Mouse (Mus musculus) testis, postnatal 10 days (tissue): ENCODE data around the gene Olfr348.

Source experiments
- DNase-seq: peaks from one replicate; pipeline ENCODE4 v3.0.0; 2021; ENCODE audit warnings: low spot score

The Olfr348 gene

DNA sequence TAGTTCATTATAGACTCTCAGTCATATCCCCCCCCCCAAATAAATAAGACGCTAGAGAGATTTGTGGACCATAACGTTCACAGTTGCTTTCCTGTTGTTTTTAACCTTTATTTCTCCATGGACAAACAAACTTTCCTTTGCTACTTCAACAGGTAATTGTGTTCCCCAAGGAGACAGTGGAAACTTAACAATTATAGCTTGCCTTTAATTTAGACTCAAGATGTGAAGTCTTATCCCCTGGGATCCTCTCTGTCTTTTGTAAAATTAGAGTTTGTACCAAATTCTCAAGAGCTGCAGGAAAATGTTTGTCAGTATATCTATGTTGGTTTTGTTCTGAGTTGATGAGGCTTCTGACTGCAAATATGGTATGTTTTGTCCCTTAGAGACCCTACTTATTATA is at the start of gene Olfr348:
Gene Olfr348, plus strand, starts transcription at position 301 of the 400 bp plus-strand sequence.
- no peak for DNase-seq

DNA sequence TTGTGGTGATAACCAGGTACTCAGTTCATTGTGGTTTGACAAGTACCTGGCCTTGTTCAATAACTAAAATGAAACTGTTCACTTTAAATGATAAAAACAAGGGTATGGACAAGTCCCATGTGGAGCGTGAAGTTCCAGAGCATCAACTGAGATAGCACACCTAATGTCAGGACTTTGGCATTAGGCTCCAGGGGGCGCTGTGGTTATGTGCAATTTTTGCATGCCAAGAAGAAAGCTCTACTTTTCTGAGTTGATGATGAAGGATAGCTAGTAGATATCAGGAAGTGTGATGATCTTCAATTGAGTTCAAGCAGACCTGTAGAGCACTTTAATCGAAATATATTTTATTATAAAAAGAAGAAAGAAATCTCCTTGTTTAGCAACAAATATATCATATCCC is 47.9 kb upstream of the Olfr348 start:
- no peak for DNase-seq

DNA sequence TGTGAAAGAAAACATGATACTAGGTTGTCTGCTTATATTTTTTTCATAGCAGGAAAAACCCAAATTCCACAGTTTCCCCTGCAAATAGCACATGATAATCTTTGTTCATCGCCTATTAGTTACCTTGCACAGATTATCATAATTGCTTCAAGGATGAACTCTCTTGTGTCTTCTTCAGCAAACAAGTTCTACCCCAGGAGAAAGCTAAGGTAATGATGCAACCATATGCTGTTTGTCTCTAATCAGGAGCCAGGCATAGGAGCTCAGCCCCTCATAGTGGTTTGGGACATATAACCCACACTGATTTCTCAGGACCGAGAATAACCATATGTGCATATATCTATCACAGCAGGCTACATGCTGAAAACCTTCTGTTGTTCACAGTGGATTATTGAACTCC is 6.2 kb downstream of the Olfr348 start, which contains the start of gene Olfr50:
Gene Olfr50, plus strand, starts transcription at position 301 of the 400 bp plus-strand sequence.
- DNase-seq = no peak

DNA sequence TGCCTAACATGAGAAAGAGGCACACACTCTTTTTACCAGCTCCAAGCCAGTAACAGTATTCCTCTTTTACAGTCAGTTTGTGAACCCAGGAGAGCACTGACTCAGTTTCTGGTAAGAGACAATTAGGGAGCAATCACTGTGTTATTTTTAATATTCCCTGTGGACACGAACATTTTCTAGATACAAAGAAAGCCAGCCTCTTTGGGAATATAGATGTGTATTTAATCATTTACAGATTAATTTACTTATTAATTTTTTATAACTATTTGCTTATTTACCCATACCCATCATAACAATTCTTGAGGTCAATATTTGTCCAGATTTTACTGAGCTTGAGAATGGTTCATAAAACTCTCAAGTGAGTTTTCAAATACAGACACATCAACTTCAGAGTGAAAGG is 32.9 kb downstream of the Olfr348 start, which contains the start of gene Olfr3:
Gene Olfr3, minus strand, starts transcription at position 101 of the 400 bp plus-strand sequence.
- DNase-seq = no peak
